Mouse (Mus musculus): ENCODE measurements around the gene Cntnap4. TPM values are rescaled to one million over a fixed set of nuclear protein-coding genes. Genes with fewer than 3 reads are reported as not detected.

Cntnap4 gene
- total and polyA plus RNA-seq, 3 experiments, result not detected

- Histone ChIP-seq H3K4me1 (ENCODE audit: control insufficient read depth in 1 of 2, insufficient read depth in 2 of 2) (no peaks in the 10 kb centered on the region), H3K27me3 (replicated peaks) (no peaks in the 10 kb centered on the region), H3K4me3 (replicated peaks in 1 of 3; ENCODE audit: low read depth in 2 of 3, low read length in 2 of 3, poor library complexity in 1 of 3) (no peak overlapping the region), H3K4me2 (ENCODE audit: insufficient read depth, low read depth, poor library complexity, severe bottlenecking) (no peak overlapping the region), H3K9me3 (replicated peaks; ENCODE audit: low read length) (peaks cover 63% of the 10 kb centered on the region), H3K79me2 (replicated peaks; ENCODE audit: control insufficient read depth, extremely low read depth, insufficient read depth, poor library complexity, severe bottlenecking) (no peaks in the 10 kb centered on the region), H3K9ac (ENCODE audit: insufficient read depth, low read depth) (no peak overlapping the region), H3K27ac (ENCODE audit: insufficient read depth, low read depth) (no peak overlapping the region), H3K36me3 (replicated peaks in 1 of 2; ENCODE audit: control insufficient read depth in 1 of 2, insufficient read depth in 1 of 2, low read length in 1 of 2) (no peaks in the 10 kb centered on the region)
- in situ Hi-C loops (cut with MboI; ENCODE audit: low pct_ligation_motif_present, low pct_unique_long_range_greater_than_20kb, low sequenced_read_pairs) (no loop called here), dilution Hi-C loops (cut with MboI; ENCODE audit: extremely low pct_ligation_motif_present, extremely low pct_unique_long_range_greater_than_20kb, low sequenced_read_pairs) (no loop called here)
- TF ChIP-seq NRF1 (IDR thresholded peaks at IDR 0.05; ENCODE audit: low read depth, low read length), result no peak
- no peak for TF ChIP-seq CHD1 (IDR thresholded peaks at IDR 0.05; ENCODE audit: low read depth, low read length)
- TF ChIP-seq TCF12 (IDR thresholded peaks at IDR 0.05; ENCODE audit: low read depth, low read length), result no peak
- no peak for TF ChIP-seq ZC3H11A (IDR thresholded peaks at IDR 0.05; ENCODE audit: low read depth, low read length)
- TF ChIP-seq SIN3A (IDR thresholded peaks at IDR 0.05; ENCODE audit: low read length), result no peak
- no peak for TF ChIP-seq IRF4 (IDR thresholded peaks at IDR 0.05; ENCODE audit: low read depth, low read length)
- no peak for TF ChIP-seq CHD2 (IDR thresholded peaks at IDR 0.05; ENCODE audit: low read length)
- no peak for TF ChIP-seq MAX (IDR thresholded peaks at IDR 0.05; ENCODE audit: low read length)
- TF ChIP-seq HCFC1 (IDR thresholded peaks at IDR 0.05; ENCODE audit: low read depth, low read length), result no peak
- TF ChIP-seq E2F4 (IDR thresholded peaks at IDR 0.05; ENCODE audit: insufficient replicate concordance, low read depth, low read length), result no peak
- TF ChIP-seq ZNF384 (IDR thresholded peaks at IDR 0.05; ENCODE audit: low read depth, low read length), result no peak
- no peak for TF ChIP-seq POLR2AphosphoS2 (IDR thresholded peaks at IDR 0.05; ENCODE audit: low read depth, low read length)
- TF ChIP-seq EP300 (IDR thresholded peaks at IDR 0.05; ENCODE audit: low read length), result no peak
- no peak for DNase-seq (ENCODE audit: extremely low read depth)
Measured at GRCm38 (mm10) chr8:112601150-112601549, 31.3 kb downstream of the Cntnap4 start.

GRCm38 (mm10) chr8:112610121-112610520, 40.3 kb downstream of the Cntnap4 start:
- DNase-seq (ENCODE audit: extremely low read depth), result no peak
- Histone ChIP-seq H3K79me2 (replicated peaks; ENCODE audit: control insufficient read depth, extremely low read depth, insufficient read depth, poor library complexity, severe bottlenecking) (no peaks in the 10 kb centered on the region), H3K9me3 (replicated peaks; ENCODE audit: low read length) (peaks cover 48% of the 10 kb centered on the region), H3K27ac (ENCODE audit: insufficient read depth, low read depth) (no peak overlapping the region), H3K36me3 (replicated peaks in 1 of 2; ENCODE audit: control insufficient read depth in 1 of 2, insufficient read depth in 1 of 2, low read length in 1 of 2) (no peaks in the 10 kb centered on the region), H3K27me3 (replicated peaks) (no peaks in the 10 kb centered on the region), H3K9ac (ENCODE audit: insufficient read depth, low read depth) (no peak overlapping the region), H3K4me2 (ENCODE audit: insufficient read depth, low read depth, poor library complexity, severe bottlenecking) (no peak overlapping the region), H3K4me3 (replicated peaks in 1 of 3; ENCODE audit: low read depth in 2 of 3, low read length in 2 of 3, poor library complexity in 1 of 3) (no peak overlapping the region), H3K4me1 (ENCODE audit: control insufficient read depth in 1 of 2, insufficient read depth in 2 of 2) (no peaks in the 10 kb centered on the region)
- dilution Hi-C loops (cut with MboI; ENCODE audit: extremely low pct_ligation_motif_present, extremely low pct_unique_long_range_greater_than_20kb, low sequenced_read_pairs) (no loop called here), in situ Hi-C loops (cut with MboI; ENCODE audit: low pct_ligation_motif_present, low pct_unique_long_range_greater_than_20kb, low sequenced_read_pairs) (no loop called here)
- TF ChIP-seq ETS1 (conservative IDR thresholded peaks at IDR 0.05; ENCODE audit: low read depth, low read length), result no peak
- TF ChIP-seq ZKSCAN1 (IDR thresholded peaks at IDR 0.05; ENCODE audit: borderline replicate concordance, low read depth, low read length), result no peak
- TF ChIP-seq RCOR1 (conservative IDR thresholded peaks at IDR 0.05; ENCODE audit: low read depth, low read length), result no peak
- TF ChIP-seq ZNF384 (IDR thresholded peaks at IDR 0.05; ENCODE audit: low read depth, low read length), result no peak
- TF ChIP-seq HCFC1 (IDR thresholded peaks at IDR 0.05; ENCODE audit: low read depth, low read length), result no peak
- TF ChIP-seq MXI1 (IDR thresholded peaks at IDR 0.05; ENCODE audit: low read depth, low read length), result no peak
- no peak for TF ChIP-seq SMC3 (IDR thresholded peaks at IDR 0.05; ENCODE audit: low read depth, low read length)
- no peak for TF ChIP-seq ELF1 (IDR thresholded peaks at IDR 0.05; ENCODE audit: low read depth, low read length)
- TF ChIP-seq GABPA (IDR thresholded peaks at IDR 0.05; ENCODE audit: insufficient replicate concordance, low read depth, low read length), result no peak
- TF ChIP-seq USF2 (conservative IDR thresholded peaks at IDR 0.05; ENCODE audit: low read depth, low read length), result no peak
- no peak for TF ChIP-seq E2F4 (IDR thresholded peaks at IDR 0.05; ENCODE audit: insufficient replicate concordance, low read depth, low read length)
- TF ChIP-seq MEF2A (IDR thresholded peaks at IDR 0.05; ENCODE audit: borderline replicate concordance, low read depth, low read length), result no peak
- no peak for TF ChIP-seq IRF4 (IDR thresholded peaks at IDR 0.05; ENCODE audit: low read depth, low read length)
- TF ChIP-seq CHD2 (IDR thresholded peaks at IDR 0.05; ENCODE audit: low read length), result no peak
- TF ChIP-seq JUN (IDR thresholded peaks at IDR 0.05; ENCODE audit: insufficient read depth, low read depth, low read length), result no peak
- no peak for TF ChIP-seq UBTF (IDR thresholded peaks at IDR 0.05; ENCODE audit: low read depth, low read length)
- no peak for TF ChIP-seq CTCF (conservative IDR thresholded peaks at IDR 0.05 in 1 of 2, IDR thresholded peaks at IDR 0.05 in 1 of 2; ENCODE audit: low read depth in 2 of 2, low read length in 2 of 2)
- TF ChIP-seq NELFE (IDR thresholded peaks at IDR 0.05; ENCODE audit: low read depth, low read length), result no peak
- TF ChIP-seq USF1 (IDR thresholded peaks at IDR 0.05; ENCODE audit: low read depth, low read length), result no peak
- no peak for TF ChIP-seq ZMIZ1 (IDR thresholded peaks at IDR 0.05; ENCODE audit: low read depth, low read length)
